19 mouse cellular contexts compared by ENCODE assay signal in genomic region chr3:41469106-41469505, GRCm38 (mm10).
"Had no signal": no experiment of that assay in that cellular context is flagged by ENCODE, and none has a peak within 500 bp of the region (broad histone marks: within the 10 kb centered on the region; RNA-seq: fewer than 3 reads in every experiment).

No protein-coding gene starts in this region.

- H3K27ac ChIP-seq: liver, embryonic 13.5 days; midbrain, embryonic 10.5 days; neural tube, embryonic 12.5 days; neural tube, embryonic 15.5 days; stomach, postnatal 0 days had no signal

- H3K27me3 ChIP-seq: liver, embryonic 13.5 days; megakaryocyte, embryonic 14.5 days; neural tube, embryonic 12.5 days; neural tube, embryonic 15.5 days had no signal

- ATAC-seq: lung, postnatal 0 days had no signal

- H3K4me1 ChIP-seq: liver, embryonic 13.5 days; megakaryocyte, embryonic 14.5 days; midbrain, embryonic 10.5 days; neural tube, embryonic 12.5 days; neural tube, embryonic 15.5 days had no signal

- H3K4me2 ChIP-seq: liver, embryonic 13.5 days; lung, embryonic 14.5 days; neural tube, embryonic 12.5 days; neural tube, embryonic 15.5 days had no signal

- H3K9me3 ChIP-seq: liver, embryonic 13.5 days; megakaryocyte, embryonic 14.5 days; midbrain, embryonic 10.5 days; neural tube, embryonic 12.5 days; neural tube, embryonic 15.5 days had no signal

- H3K9ac ChIP-seq: liver, embryonic 13.5 days; lung, embryonic 14.5 days; neural tube, embryonic 12.5 days; neural tube, embryonic 15.5 days had no signal

- H3K36me3 ChIP-seq: liver, embryonic 13.5 days; midbrain, embryonic 10.5 days; neural tube, embryonic 12.5 days; neural tube, embryonic 15.5 days had no signal

- H3K4me3 ChIP-seq: liver, embryonic 13.5 days; megakaryocyte, embryonic 14.5 days; midbrain, embryonic 10.5 days; neural tube, embryonic 12.5 days; neural tube, embryonic 15.5 days had no signal

- DNase-seq: kidney, adult 9 months; kidney, postnatal 14 days; kidney, postnatal 4 days; liver, embryonic 13.5 days; lung, embryonic 14.5 days; lung, postnatal 36 days; midbrain, embryonic 14.5 days; right cerebral cortex, adult 18-20 months; right cerebral cortex, postnatal 14 days; right cerebral cortex, postnatal 4 days; thymus, adult 2 months; thymus, postnatal 14 days; thymus, postnatal 4 days had no signal
